Mouse (Mus musculus): ENCODE measurements around the gene Rasl11b. TPM values are rescaled to one million over a fixed set of nuclear protein-coding genes. Genes with fewer than 3 reads are reported as not detected.

The Rasl11b gene
- polyA plus RNA-seq, 1 experiment from 2014 or later, result 96.5 TPM

- Histone ChIP-seq H3K4me3 (replicated peaks; ENCODE audit: low read depth, low read length) (no peak overlapping the region), H3K27me3 (ENCODE audit: insufficient read depth, low read length) (no peaks in the 10 kb centered on the region), H3K4me2 (ENCODE audit: low read length) (no peak overlapping the region), H3K36me3 (ENCODE audit: insufficient read depth, low read length) (peaks cover 7% of the 10 kb centered on the region; the same call in 1 of the 2 replicates), H3K9me3 (replicated peaks; ENCODE audit: low read length) (no peaks in the 10 kb centered on the region), H3K27ac (no peak overlapping the region), H3K9ac (ENCODE audit: low read depth, low read length) (no peak overlapping the region), H3K4me1 (replicated peaks; ENCODE audit: insufficient read depth, low read length) (peaks cover 15% of the 10 kb centered on the region)
- no peak for TF ChIP-seq CTCF (IDR thresholded peaks at IDR 0.05; ENCODE audit: low read depth)
- DNase-seq (ENCODE audit: low spot score), result no peak
- 53% methylated on average over 2 of the region's 2 CpGs for WGBS
- no peak for ATAC-seq (replicated peaks; ENCODE audit: low FRiP score, low read depth)
These were observed 2.1 kb upstream of the Rasl11b start for GRCm38 (mm10) chr5:74193008-74193407.

- H3K27ac ChIP-seq, result no peak overlapping the region
- peaks cover 21% of the 10 kb centered on the region for H3K4me1 ChIP-seq (replicated peaks; ENCODE audit: insufficient read depth, low read length)
- H3K9ac ChIP-seq (ENCODE audit: low read depth, low read length), result no peak overlapping the region
- no peak overlapping the region for H3K4me3 ChIP-seq (replicated peaks; ENCODE audit: low read depth, low read length)
- no peak for DNase-seq (ENCODE audit: low spot score)
- H3K9me3 ChIP-seq (replicated peaks; ENCODE audit: low read length), result no peaks in the 10 kb centered on the region
- H3K4me2 ChIP-seq (ENCODE audit: low read length), result no peak overlapping the region
- no peaks in the 10 kb centered on the region for H3K27me3 ChIP-seq (ENCODE audit: insufficient read depth, low read length)
- no peak for TF ChIP-seq CTCF (IDR thresholded peaks at IDR 0.05; ENCODE audit: low read depth)
- WGBS, result 22% methylated on average over 7 of the region's 7 CpGs
- H3K36me3 ChIP-seq (ENCODE audit: insufficient read depth, low read length), result peaks cover 13% of the 10 kb centered on the region
- no peak for ATAC-seq (replicated peaks; ENCODE audit: low FRiP score, low read depth)
These were observed 1.5 kb upstream of the Rasl11b start for GRCm38 (mm10) chr5:74193626-74194025.

DNA sequence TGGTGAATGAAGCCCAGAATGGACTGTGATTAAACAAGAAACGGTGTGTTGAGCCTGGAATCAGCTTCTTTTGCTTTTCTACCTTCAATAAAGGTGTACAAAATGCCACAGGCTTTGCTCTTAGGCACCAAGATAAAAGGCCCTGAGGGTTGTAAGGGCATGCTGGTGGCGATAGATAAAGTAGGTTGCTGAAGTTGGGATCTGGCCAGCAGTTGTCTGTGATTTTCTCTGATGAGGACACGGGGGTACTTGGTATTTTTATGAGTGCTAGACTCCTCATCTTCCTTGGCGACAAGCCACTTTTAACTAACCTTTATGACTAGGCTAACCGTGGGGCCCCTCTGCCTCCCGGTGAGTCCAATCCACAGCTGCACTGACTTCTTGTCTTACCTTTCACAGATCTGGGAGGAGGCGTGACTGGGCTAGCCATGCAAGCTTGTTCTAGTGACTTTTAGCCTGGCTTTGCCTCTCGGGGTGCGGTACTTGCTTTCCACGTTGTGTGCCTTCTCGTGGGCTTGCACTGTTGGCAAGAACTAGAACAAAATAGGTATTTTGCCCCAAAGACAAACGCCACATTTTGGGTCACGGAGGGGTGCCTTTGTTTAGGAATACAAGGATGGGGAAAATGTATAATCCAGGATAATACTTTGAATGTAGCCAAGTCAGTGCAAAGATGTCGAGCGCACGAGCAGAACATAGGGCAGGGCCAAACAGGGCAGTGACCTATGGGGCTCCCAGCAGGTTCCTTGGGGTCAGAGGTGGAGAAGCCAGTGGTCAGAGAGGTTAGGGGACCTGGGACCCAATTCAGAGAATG, 852 bp upstream of the Rasl11b start:
- ATAC-seq (replicated peaks; ENCODE audit: low FRiP score, low read depth) (peak; percentile 47), DNase-seq (ENCODE audit: low spot score) (no peak)
- H3K27me3 ChIP-seq (ENCODE audit: insufficient read depth, low read length), result no peaks in the 10 kb centered on the region
- H3K4me2 ChIP-seq (ENCODE audit: low read length), result peak overlapping the region; percentile 79
- TF ChIP-seq CTCF (IDR thresholded peaks at IDR 0.05; ENCODE audit: low read depth), result no peak
- peaks cover 25% of the 10 kb centered on the region for H3K4me1 ChIP-seq (replicated peaks; ENCODE audit: insufficient read depth, low read length)
- H3K4me3 ChIP-seq (replicated peaks; ENCODE audit: low read depth, low read length), result peak overlapping the region; percentile 90
- WGBS, result 26% methylated on average over 16 of the region's 16 CpGs
- no peaks in the 10 kb centered on the region for H3K9me3 ChIP-seq (replicated peaks; ENCODE audit: low read length)
- H3K27ac ChIP-seq, result no peak overlapping the region
- peaks cover 18% of the 10 kb centered on the region for H3K36me3 ChIP-seq (ENCODE audit: insufficient read depth, low read length)
- H3K9ac ChIP-seq (ENCODE audit: low read depth, low read length), result peak overlapping the region; percentile 97

- Histone ChIP-seq H3K27me3 (ENCODE audit: insufficient read depth, low read length) (no peaks in the 10 kb centered on the region), H3K36me3 (ENCODE audit: insufficient read depth, low read length) (peaks cover 18% of the 10 kb centered on the region), H3K9ac (ENCODE audit: low read depth, low read length) (peak overlapping the region; percentile 97), H3K4me3 (replicated peaks; ENCODE audit: low read depth, low read length) (peak overlapping the region; percentile 90), H3K27ac (peak overlapping the region; percentile 79), H3K4me1 (replicated peaks; ENCODE audit: insufficient read depth, low read length) (peaks cover 25% of the 10 kb centered on the region), H3K9me3 (replicated peaks; ENCODE audit: low read length) (no peaks in the 10 kb centered on the region), H3K4me2 (ENCODE audit: low read length) (peak overlapping the region; percentile 79)
- no peak for TF ChIP-seq CTCF (IDR thresholded peaks at IDR 0.05; ENCODE audit: low read depth)
- ATAC-seq (replicated peaks; ENCODE audit: low FRiP score, low read depth) (no peak; the same call in none of the 2 replicates), DNase-seq (ENCODE audit: low spot score) (no peak)
- WGBS, result under 1% methylated on average over 27 of the region's 27 CpGs
These were observed 674 bp downstream of the Rasl11b start for GRCm38 (mm10) chr5:74195614-74196306.

DNA sequence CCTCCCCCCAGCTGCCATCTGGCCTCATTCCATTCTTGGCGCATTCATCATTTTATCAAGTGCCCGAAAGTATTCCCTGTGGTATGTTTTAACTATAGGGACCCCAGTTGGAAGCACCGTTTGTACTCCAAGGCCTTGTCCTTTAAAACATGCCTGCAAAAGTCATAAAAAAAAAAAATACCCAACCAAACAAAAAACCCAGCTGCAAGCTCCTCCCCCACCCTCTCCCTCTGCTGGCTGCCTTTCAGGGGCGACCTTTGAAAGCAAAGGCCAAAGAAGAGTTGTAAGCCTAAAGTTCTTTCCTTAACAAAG, 1.2 kb downstream of the Rasl11b start:
- 7% methylated on average over 4 of the region's 4 CpGs for WGBS
- DNase-seq (ENCODE audit: low spot score) (no peak), ATAC-seq (replicated peaks; ENCODE audit: low FRiP score, low read depth) (no peak)
- peaks cover 18% of the 10 kb centered on the region for H3K36me3 ChIP-seq (ENCODE audit: insufficient read depth, low read length)
- peaks cover 25% of the 10 kb centered on the region for H3K4me1 ChIP-seq (replicated peaks; ENCODE audit: insufficient read depth, low read length)
- H3K4me3 ChIP-seq (replicated peaks; ENCODE audit: low read depth, low read length), result peak overlapping the region; percentile 90
- peak overlapping the region; percentile 49; the same call in 1 of the 2 replicates for H3K9ac ChIP-seq (ENCODE audit: low read depth, low read length)
- H3K4me2 ChIP-seq (ENCODE audit: low read length), result peak overlapping the region; percentile 79
- peak; percentile 50 for TF ChIP-seq CTCF (IDR thresholded peaks at IDR 0.05; ENCODE audit: low read depth)
- H3K27me3 ChIP-seq (ENCODE audit: insufficient read depth, low read length), result no peaks in the 10 kb centered on the region
- H3K9me3 ChIP-seq (replicated peaks; ENCODE audit: low read length), result no peaks in the 10 kb centered on the region
- H3K27ac ChIP-seq, result 0 out of 2 replicates have a peak overlapping the region, but pooled peaks have one; percentile 34

GRCm38 (mm10) chr5:74197541-74198330, 2.6 kb downstream of the Rasl11b start:
- TF ChIP-seq CTCF (IDR thresholded peaks at IDR 0.05; ENCODE audit: low read depth), result no peak
- peaks cover 18% of the 10 kb centered on the region for H3K36me3 ChIP-seq (ENCODE audit: insufficient read depth, low read length)
- 51% methylated on average over 22 of the region's 22 CpGs for WGBS
- peak; percentile 78 for DNase-seq (ENCODE audit: low spot score)
- peaks cover 25% of the 10 kb centered on the region for H3K4me1 ChIP-seq (replicated peaks; ENCODE audit: insufficient read depth, low read length)
- no peaks in the 10 kb centered on the region for H3K27me3 ChIP-seq (ENCODE audit: insufficient read depth, low read length)
- H3K27ac ChIP-seq, result peak overlapping the region; percentile 25
- peak overlapping the region; percentile 51; the same call in 1 of the 2 replicates for H3K9ac ChIP-seq (ENCODE audit: low read depth, low read length)
- H3K4me2 ChIP-seq (ENCODE audit: low read length), result peak overlapping the region; percentile 79
- no peaks in the 10 kb centered on the region for H3K9me3 ChIP-seq (replicated peaks; ENCODE audit: low read length)
- ATAC-seq (replicated peaks; ENCODE audit: low FRiP score, low read depth), result no peak
- peak overlapping the region; percentile 90 for H3K4me3 ChIP-seq (replicated peaks; ENCODE audit: low read depth, low read length)
